Mouse (Mus musculus) embryonic facial prominence, embryonic 10.5 days (tissue): Measurements from ENCODE around the gene Ppm1h. TPM values are rescaled to one million over a fixed set of nuclear protein-coding genes. Genes with fewer than 3 reads are reported as not detected.
A peak's percentile ranks its signal among the peaks of the same experiment; 100 is the strongest.
"Not testable (repeated sequence)": the region's sequence is repeated elsewhere in the genome, so short reads cannot be mapped to it uniquely, and the experiment has no call there.

ENCODE experiments used
- DNase-seq: peaks from one replicate; pipeline ENCODE4 v3.0.0-alpha.2; 2017; ENCODE audit warnings: low spot score
- H3K27ac ChIP-seq: fragments of 300-500 bp; sonication (generic); replicated peaks from 2 replicates; pipeline ENCODE4 v1.5.1; 2016; ENCODE audit warnings: mild to moderate bottlenecking
- H3K27me3 ChIP-seq: fragments of 300-500 bp; sonication (generic); replicated peaks from 2 replicates; pipeline ENCODE4 v1.6.1; 2016; ENCODE audit warnings: low read depth, mild to moderate bottlenecking; ENCODE audit not compliant: poor library complexity, severe bottlenecking
- H3K36me3 ChIP-seq: fragments of 300-500 bp; sonication (generic); replicated peaks from 2 replicates; pipeline ENCODE4 v1.6.1; 2016; ENCODE audit warnings: mild to moderate bottlenecking, moderate library complexity
- H3K4me1 ChIP-seq: fragments of 300-500 bp; sonication (generic); 2 replicates; pipeline ENCODE4 v1.6.1; 2016
- H3K4me3 ChIP-seq: fragments of 300-500 bp; sonication (generic); 2 replicates; pipeline ENCODE4 v1.5.1; 2016; ENCODE audit warnings: mild to moderate bottlenecking, moderate library complexity
- H3K9me3 ChIP-seq: fragments of 300-500 bp; sonication (generic); 2 replicates; pipeline ENCODE4 v1.6.1; 2016; ENCODE audit warnings: mild to moderate bottlenecking
- WGBS: fragments of 180-500 bp; shearing (Covaris S2); methylation state at CpG from one replicate; pipeline ENCODE4 v1.1.7; 2016; 5-methylcytosine and 5-hydroxymethylcytosine counted together
- polyA plus RNA-seq: library from polyadenylated mRNA; unstranded; fragments of >200 nt; fragmentation: Nextera tagmentation; extraction: Ambion mirVana; gene quantifications from 2 replicates; pipeline ENCODE4 v1.2.1, GENCODE M21; 2016

Gene Ppm1h
- polyA plus RNA-seq, 1 experiment from 2014 or later: 3.9 TPM

- no peaks in the 10 kb centered on the region for H3K27me3 ChIP-seq
- peaks cover 62% of the 10 kb centered on the region for H3K4me1 ChIP-seq
- H3K27ac ChIP-seq: peak overlapping the region; percentile 92
- H3K4me3 ChIP-seq: peak overlapping the region; percentile 41
- H3K9me3 ChIP-seq: no peaks in the 10 kb centered on the region
- 17% methylated on average over 12 of the region's 12 CpGs for WGBS
- DNase-seq: peak; percentile 70
- H3K36me3 ChIP-seq: no peaks in the 10 kb centered on the region
Observed at GRCm38 (mm10) chr10:122912086-122912690, 233.6 kb downstream of the Ppm1h start.

DNA sequence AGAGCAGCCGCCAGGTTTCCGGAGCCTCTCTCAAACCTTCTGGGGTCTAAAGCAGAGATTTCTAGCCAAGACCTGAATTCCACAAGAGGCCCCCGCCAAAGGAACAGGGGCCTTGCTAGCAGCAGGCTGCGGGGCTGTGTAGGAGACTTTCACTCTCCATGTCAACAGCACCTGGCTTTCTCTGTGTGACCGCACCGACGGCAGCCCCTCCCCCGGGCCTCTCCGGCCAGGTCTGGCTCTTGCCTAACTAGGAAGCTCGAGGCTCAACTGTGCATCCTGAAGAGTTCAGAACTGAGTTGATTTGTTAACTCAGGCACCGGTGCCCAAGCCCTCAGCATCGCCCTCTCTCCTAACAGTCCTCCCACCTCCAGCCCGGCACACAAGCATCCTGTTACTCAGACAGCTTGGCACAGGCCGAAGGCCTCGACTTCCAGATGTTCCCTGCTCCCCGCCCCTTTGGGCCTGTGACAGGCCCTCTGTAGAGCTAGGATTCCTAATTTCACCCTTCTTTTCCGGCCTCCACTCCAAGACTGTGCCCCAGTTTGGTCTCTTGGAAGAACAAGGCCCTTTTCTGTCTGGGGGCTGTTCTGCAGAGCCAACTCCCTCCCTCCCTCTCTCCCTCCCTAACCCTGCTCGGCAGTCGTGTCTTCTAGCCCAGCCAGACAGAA lies 234.3 kb downstream of the Ppm1h start:
- Histone ChIP-seq H3K4me1 (peaks cover 62% of the 10 kb centered on the region), H3K27me3 (no peaks in the 10 kb centered on the region), H3K9me3 (no peaks in the 10 kb centered on the region), H3K4me3 (peak overlapping the region; percentile 41), H3K27ac (peak overlapping the region; percentile 92), H3K36me3 (no peaks in the 10 kb centered on the region)
- WGBS: 8% methylated on average over 19 of the region's 19 CpGs
- peak; percentile 88 for DNase-seq

DNA sequence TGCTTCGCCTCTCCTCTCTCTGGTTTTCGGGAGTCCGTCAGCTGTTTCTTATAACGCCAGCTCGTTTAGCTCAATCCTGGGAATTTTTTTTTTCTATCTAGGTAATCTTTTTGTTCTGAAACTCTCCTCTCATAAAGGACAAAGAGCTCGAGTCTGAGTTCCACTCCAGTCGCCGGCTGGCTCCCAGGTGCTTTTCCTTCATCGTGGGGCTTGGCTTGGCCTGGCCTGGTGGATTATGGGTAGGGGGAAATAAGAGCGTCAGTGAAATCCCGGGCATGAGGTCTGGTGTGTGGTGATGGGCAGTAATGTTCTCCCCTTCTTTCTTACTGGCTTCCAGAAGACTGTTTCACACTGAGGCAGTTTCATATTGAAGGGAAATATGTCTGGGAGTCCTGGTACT lies 234.8 kb downstream of the Ppm1h start:
- Histone ChIP-seq H3K27me3 (no peaks in the 10 kb centered on the region), H3K27ac (peak overlapping the region; percentile 92), H3K9me3 (no peaks in the 10 kb centered on the region), H3K36me3 (no peaks in the 10 kb centered on the region), H3K4me3 (peak overlapping the region; percentile 41), H3K4me1 (peaks cover 66% of the 10 kb centered on the region)
- DNase-seq: peak; percentile 61
- 29% methylated on average over 11 of the region's 11 CpGs for WGBS

GRCm38 (mm10) chr10:122915905-122916304 lies 237.3 kb downstream of the Ppm1h start:
- WGBS: 78% methylated on average over 8 of the region's 8 CpGs
- Histone ChIP-seq H3K27ac (peak overlapping the region; percentile 59), H3K4me3 (no peak overlapping the region), H3K36me3 (no peaks in the 10 kb centered on the region), H3K4me1 (peaks cover 50% of the 10 kb centered on the region), H3K9me3 (no peaks in the 10 kb centered on the region), H3K27me3 (no peaks in the 10 kb centered on the region)
- no peak for DNase-seq

DNA sequence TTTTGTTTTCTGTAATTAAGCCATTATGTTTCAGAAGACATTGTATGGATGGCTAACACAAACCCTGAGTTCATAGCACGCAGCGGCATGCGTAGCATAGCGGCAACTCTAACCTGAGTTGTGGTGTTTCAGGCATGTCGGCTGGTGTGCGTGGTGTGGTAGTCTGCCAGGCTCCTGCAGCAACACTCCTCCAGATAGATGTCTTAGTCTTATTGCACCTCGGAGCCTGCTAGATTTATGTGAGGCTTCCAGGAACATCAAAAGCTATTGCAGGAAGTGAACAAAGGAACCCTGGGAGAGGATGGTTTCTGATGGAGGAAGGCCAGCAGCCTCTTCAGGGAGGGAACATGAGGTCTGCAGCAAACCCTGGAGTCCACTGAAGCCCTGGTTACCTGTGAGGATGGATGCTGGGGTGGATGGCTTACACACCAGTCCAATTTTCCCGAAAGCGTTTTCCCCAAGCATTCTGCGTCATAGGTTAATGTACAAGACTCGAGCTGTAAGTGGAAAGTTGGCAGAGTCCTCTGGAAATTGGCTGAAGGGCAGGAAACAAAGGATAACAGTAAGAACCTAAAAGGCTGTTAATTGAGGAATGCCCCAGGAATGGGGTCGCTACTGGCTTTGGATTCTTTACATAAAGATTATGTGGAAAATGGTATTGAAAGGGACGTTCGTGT lies 239.2 kb downstream of the Ppm1h start:
- H3K4me1 ChIP-seq: peaks cover 37% of the 10 kb centered on the region
- H3K27me3 ChIP-seq: no peaks in the 10 kb centered on the region
- DNase-seq: no peak
- no peaks in the 10 kb centered on the region for H3K36me3 ChIP-seq
- H3K27ac ChIP-seq: no peak overlapping the region
- WGBS: 93% methylated on average over 14 of the region's 14 CpGs
- no peaks in the 10 kb centered on the region for H3K9me3 ChIP-seq
- H3K4me3 ChIP-seq: no peak overlapping the region

GRCm38 (mm10) chr10:122918325-122918694 lies 239.7 kb downstream of the Ppm1h start:
- H3K36me3 ChIP-seq: no peaks in the 10 kb centered on the region
- no peaks in the 10 kb centered on the region for H3K9me3 ChIP-seq
- no peak overlapping the region for H3K27ac ChIP-seq
- H3K27me3 ChIP-seq: no peaks in the 10 kb centered on the region
- WGBS: 83% methylated on average over 9 of the region's 9 CpGs
- H3K4me1 ChIP-seq: peaks cover 32% of the 10 kb centered on the region
- no peak for DNase-seq
- H3K4me3 ChIP-seq: no peak overlapping the region

GRCm38 (mm10) chr10:122918754-122919153 lies 240.2 kb downstream of the Ppm1h start:
- 91% methylated on average over 5 of the region's 5 CpGs for WGBS
- Histone ChIP-seq H3K9me3 (no peaks in the 10 kb centered on the region), H3K4me1 (peaks cover 28% of the 10 kb centered on the region), H3K27me3 (no peaks in the 10 kb centered on the region), H3K36me3 (no peaks in the 10 kb centered on the region), H3K4me3 (no peak overlapping the region), H3K27ac (peak overlapping the region; percentile 2; the same call in 1 of the 2 replicates)
- no peak for DNase-seq

- Histone ChIP-seq H3K9me3 (no peaks in the 10 kb centered on the region), H3K27me3 (no peaks in the 10 kb centered on the region), H3K4me3 (no peak overlapping the region), H3K4me1 (peaks cover 21% of the 10 kb centered on the region), H3K27ac (no peak overlapping the region), H3K36me3 (no peaks in the 10 kb centered on the region)
- no peak for DNase-seq
- WGBS: 88% methylated on average over 2 of the region's 2 CpGs
Observed at GRCm38 (mm10) chr10:122919416-122919815, 240.9 kb downstream of the Ppm1h start.

- H3K4me1 ChIP-seq: peaks cover 21% of the 10 kb centered on the region
- H3K36me3 ChIP-seq: no peaks in the 10 kb centered on the region
- no peak overlapping the region for H3K27ac ChIP-seq
- H3K9me3 ChIP-seq: no peaks in the 10 kb centered on the region
- H3K27me3 ChIP-seq: no peaks in the 10 kb centered on the region
- no peak for DNase-seq
- no peak overlapping the region for H3K4me3 ChIP-seq
- 96% methylated on average over 11 of the region's 11 CpGs for WGBS
Observed at GRCm38 (mm10) chr10:122920218-122920795, 241.7 kb downstream of the Ppm1h start.

GRCm38 (mm10) chr10:122922226-122922625 lies 243.7 kb downstream of the Ppm1h start:
- peak; percentile 39 for DNase-seq
- peaks cover 13% of the 10 kb centered on the region for H3K4me1 ChIP-seq
- H3K36me3 ChIP-seq: no peaks in the 10 kb centered on the region
- no peaks in the 10 kb centered on the region for H3K27me3 ChIP-seq
- 40% methylated on average over 7 of the region's 7 CpGs for WGBS
- H3K27ac ChIP-seq: 0 out of 2 replicates have a peak overlapping the region, but pooled peaks have one; percentile 35
- H3K4me3 ChIP-seq: no peak overlapping the region
- no peaks in the 10 kb centered on the region for H3K9me3 ChIP-seq

DNA sequence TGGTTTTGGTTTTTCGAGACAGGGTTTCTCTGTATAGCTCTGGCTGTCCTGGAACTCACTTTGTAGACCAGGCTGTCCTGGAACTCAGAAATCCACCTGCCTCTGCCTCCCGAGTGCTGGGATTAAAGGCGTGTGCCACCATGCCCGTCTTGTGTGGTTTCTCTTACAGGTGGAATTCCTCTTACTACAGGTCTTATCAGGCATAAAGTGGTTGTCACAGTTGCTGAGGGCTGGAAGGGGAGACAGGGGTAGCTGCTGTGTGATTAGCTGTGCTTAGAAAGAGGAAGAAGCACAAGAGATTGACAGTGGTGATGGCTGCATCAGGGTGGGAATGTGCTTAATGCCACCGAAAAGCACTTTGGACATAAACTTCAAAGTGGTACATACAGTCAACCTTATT lies 246.0 kb downstream of the Ppm1h start:
- H3K9me3 ChIP-seq, H3K4me3 ChIP-seq, H3K36me3 ChIP-seq, H3K27me3 ChIP-seq, DNase-seq, H3K27ac ChIP-seq: not testable (repeated sequence)
- H3K4me1 ChIP-seq: peaks cover 14% of the 10 kb centered on the region
- WGBS: 91% methylated on average over 5 of the region's 5 CpGs

- DNase-seq: no peak
- H3K36me3 ChIP-seq: no peaks in the 10 kb centered on the region
- no peaks in the 10 kb centered on the region for H3K27me3 ChIP-seq
- 88% methylated on average over 4 of the region's 4 CpGs for WGBS
- peaks cover 31% of the 10 kb centered on the region for H3K4me1 ChIP-seq
- H3K9me3 ChIP-seq: no peaks in the 10 kb centered on the region
- no peak overlapping the region for H3K4me3 ChIP-seq
- H3K27ac ChIP-seq: no peak overlapping the region
Observed at GRCm38 (mm10) chr10:122926275-122926674, 247.7 kb downstream of the Ppm1h start.
